Mouse (Mus musculus) embryonic fibroblast, embryonic 13.5 days (primary cell): ENCODE results near the gene Cpne5.

Source experiments
- CTCF ChIP-seq: IDR thresholded peaks from 2 replicates; pipeline ENCODE4 v1.5.1; 2011; ENCODE audit warnings: mild to moderate bottlenecking, control low read depth, low read length, moderate library complexity, borderline replicate concordance; ENCODE audit not compliant: insufficient read depth
- POLR2A ChIP-seq: IDR thresholded peaks from 2 replicates; pipeline ENCODE4 v1.6.1; 2011; ENCODE audit warnings: low read depth, mild to moderate bottlenecking, control low read depth, low read length, moderate library complexity

- TF ChIP-seq CTCF, result no peak
- TF ChIP-seq POLR2A, result no peak
These were observed 13.8 kb upstream of the Cpne5 start for GRCm38 (mm10) chr17:29251608-29252390.
